Mouse (Mus musculus): ENCODE results near the gene Ipo4. TPM values are rescaled to one million over a fixed set of nuclear protein-coding genes. Genes with fewer than 3 reads are reported as not detected.
A peak's percentile ranks its signal among the peaks of the same experiment; 100 is the strongest.

The Ipo4 gene
- polyA plus RNA-seq, 1 experiment from 2014 or later, result 123 TPM

DNA sequence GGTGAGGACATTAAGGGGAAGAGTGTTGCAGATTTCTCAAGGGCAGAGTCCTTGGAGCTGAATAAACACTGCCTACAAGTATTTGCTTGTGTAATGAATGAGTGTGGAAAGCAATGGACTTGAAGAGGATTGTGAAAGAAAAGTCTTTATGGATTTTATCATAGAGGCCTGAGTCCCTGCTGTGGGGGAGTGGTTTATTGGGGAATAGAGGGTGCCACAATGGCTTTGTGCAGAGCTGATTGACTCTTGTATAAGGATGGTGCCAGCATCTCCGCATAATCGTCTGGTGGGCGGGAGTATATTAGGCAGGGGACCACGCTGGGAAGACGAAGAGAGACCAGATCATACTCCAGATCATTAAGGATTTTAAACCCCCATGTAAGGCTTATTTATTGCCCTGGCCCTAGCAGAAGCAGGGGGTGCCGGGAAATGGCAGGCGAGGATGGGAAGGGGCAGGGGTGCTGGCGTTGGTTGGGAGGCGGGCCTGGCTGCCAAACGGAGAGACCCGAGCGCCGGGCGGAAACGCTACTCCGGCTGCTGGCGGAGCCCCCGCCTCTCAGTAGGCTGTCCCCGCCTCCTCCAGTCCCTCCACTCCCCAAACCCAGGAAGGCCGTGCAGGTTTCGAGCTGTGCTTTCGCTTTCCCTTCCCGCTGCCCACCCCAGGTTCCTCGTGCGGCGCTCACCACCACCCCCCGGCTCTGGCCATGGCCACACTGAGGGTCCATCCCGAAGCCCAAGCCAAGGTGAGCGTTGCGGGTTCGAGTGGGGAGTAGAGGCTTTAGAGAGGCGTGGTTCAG is 57.7 kb downstream of the Ipo4 start, which contains the start of gene Psme1:
Psme1 (plus strand) TSS at position 253 of the 797 bp plus-strand sequence.
- ATAC-seq, result peak; percentile 94
- 0% methylated on average over 32 of the region's 32 CpGs for WGBS

DNA sequence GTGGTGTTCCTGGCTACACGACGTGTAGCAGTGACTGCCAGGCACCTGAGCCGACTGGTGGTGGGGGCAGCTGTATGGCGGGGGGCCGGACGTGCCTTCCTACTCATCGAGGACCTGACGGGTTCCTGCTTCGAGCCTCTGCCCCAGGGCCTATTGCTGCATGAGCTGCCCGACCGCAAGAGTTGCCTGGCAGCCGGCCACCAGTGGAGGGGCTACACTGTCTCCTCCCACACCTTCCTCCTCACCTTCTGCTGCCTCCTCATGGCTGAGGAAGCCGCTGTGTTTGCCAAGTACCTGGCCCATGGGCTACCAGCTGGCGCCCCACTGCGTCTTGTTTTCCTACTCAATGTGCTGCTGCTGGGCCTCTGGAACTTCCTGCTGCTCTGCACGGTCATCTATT is 59.4 kb downstream of the Ipo4 start:
- Histone ChIP-seq H3K9me3 (replicated peaks; ENCODE audit: control insufficient read depth, low read length, poor library complexity, severe bottlenecking) (no peaks in the 10 kb centered on the region), H3K9ac (ENCODE audit: low read depth, low read length) (no peak overlapping the region), H3K4me1 (ENCODE audit: control insufficient read depth, insufficient read depth, low read length) (peaks cover 9% of the 10 kb centered on the region), H3K4me2 (ENCODE audit: low read length) (no peak overlapping the region), H3K4me3 (ENCODE audit: low read depth, low read length) (no peak overlapping the region), H3K27me3 (ENCODE audit: control insufficient read depth, insufficient read depth, low read depth, low read length) (no peaks in the 10 kb centered on the region), H3K27ac (ENCODE audit: low read length) (no peak overlapping the region), H3K36me3 (ENCODE audit: control insufficient read depth, insufficient read depth, low read length) (no peaks in the 10 kb centered on the region)
- ATAC-seq, result no peak
- WGBS, result 83% methylated on average over 16 of the region's 16 CpGs

More for the DNA sequence above, 57.7 kb downstream of the Ipo4 start, which contains the start of gene Psme1:
- peak within 1 kb of the TSS; percentile 49 for H3K4me3 ChIP-seq (ENCODE audit: low read depth, low read length)
- peaks cover 9% of the 10 kb centered on the region for H3K4me1 ChIP-seq (ENCODE audit: control insufficient read depth, insufficient read depth, low read length)
- H3K27ac ChIP-seq (ENCODE audit: low read length), result peak within 1 kb of the TSS; percentile 90
- H3K36me3 ChIP-seq (ENCODE audit: control insufficient read depth, insufficient read depth, low read length), result no peaks in the 10 kb centered on the region
- H3K9me3 ChIP-seq (replicated peaks; ENCODE audit: control insufficient read depth, low read length, poor library complexity, severe bottlenecking), result no peaks in the 10 kb centered on the region
- peak within 1 kb of the TSS; percentile 76 for H3K4me2 ChIP-seq (ENCODE audit: low read length)
- H3K27me3 ChIP-seq (ENCODE audit: control insufficient read depth, insufficient read depth, low read depth, low read length), result no peaks in the 10 kb centered on the region
- peak within 1 kb of the TSS; percentile 73 for H3K9ac ChIP-seq (ENCODE audit: low read depth, low read length)

DNA sequence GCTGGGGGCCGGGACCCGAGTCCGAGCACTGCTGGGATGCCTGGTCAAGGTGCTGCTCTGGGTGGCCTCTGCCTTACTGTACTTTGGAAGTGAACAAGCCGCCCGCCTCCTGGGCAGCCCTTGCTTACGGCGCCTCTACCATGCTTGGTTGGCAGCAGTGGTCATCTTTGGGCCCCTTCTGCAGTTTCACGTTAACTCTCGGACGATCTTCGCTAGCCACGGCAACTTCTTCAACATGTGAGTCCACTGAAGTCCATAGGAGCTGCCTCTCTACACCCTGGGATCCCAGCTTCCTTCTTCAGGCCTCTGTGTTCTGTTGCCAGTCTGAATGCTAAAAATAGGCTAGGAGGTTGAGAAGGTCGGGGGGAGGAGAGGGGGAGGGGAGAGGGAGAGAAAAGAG is 60.0 kb downstream of the Ipo4 start:
- H3K9ac ChIP-seq (ENCODE audit: low read depth, low read length), result no peak overlapping the region
- H3K27ac ChIP-seq (ENCODE audit: low read length), result no peak overlapping the region
- no peaks in the 10 kb centered on the region for H3K9me3 ChIP-seq (replicated peaks; ENCODE audit: control insufficient read depth, low read length, poor library complexity, severe bottlenecking)
- H3K4me2 ChIP-seq (ENCODE audit: low read length), result no peak overlapping the region
- WGBS, result 77% methylated on average over 13 of the region's 13 CpGs
- H3K4me1 ChIP-seq (ENCODE audit: control insufficient read depth, insufficient read depth, low read length), result peaks cover 9% of the 10 kb centered on the region
- no peak for ATAC-seq
- H3K4me3 ChIP-seq (ENCODE audit: low read depth, low read length), result no peak overlapping the region
- H3K27me3 ChIP-seq (ENCODE audit: control insufficient read depth, insufficient read depth, low read depth, low read length), result no peaks in the 10 kb centered on the region
- no peaks in the 10 kb centered on the region for H3K36me3 ChIP-seq (ENCODE audit: control insufficient read depth, insufficient read depth, low read length)

Other genes starting within 250 kb of the Ipo4 start
- gene Dhrs4, start 157.2 kb downstream of the Ipo4 start, polyA plus RNA-seq (2015; fragmentation: Nextera tagmentation; extraction: Ambion mirVana), result 21.4 and 22.2 TPM in 2 replicates
- 34.5 and 37.7 TPM in 2 replicates for gene Carmil3, start 145.3 kb downstream of the Ipo4 start, polyA plus RNA-seq (2015; fragmentation: Nextera tagmentation; extraction: Ambion mirVana)
- 2.2 and 3.4 TPM in 2 replicates for gene Cpne6, start 125.5 kb downstream of the Ipo4 start, polyA plus RNA-seq (2015; fragmentation: Nextera tagmentation; extraction: Ambion mirVana)
- gene Nrl, start 111.0 kb downstream of the Ipo4 start, polyA plus RNA-seq (2015; fragmentation: Nextera tagmentation; extraction: Ambion mirVana), result 0.08 and 0.19 TPM in 2 replicates
- 29.5 and 30.6 TPM in 2 replicates for gene Pck2, start 95.7 kb downstream of the Ipo4 start, polyA plus RNA-seq (2015; fragmentation: Nextera tagmentation; extraction: Ambion mirVana)
- gene Dcaf11, start 76.0 kb downstream of the Ipo4 start, polyA plus RNA-seq (2015; fragmentation: Nextera tagmentation; extraction: Ambion mirVana), result 134 and 137 TPM in 2 replicates
- gene A730061H03Rik, start 75.6 kb downstream of the Ipo4 start, polyA plus RNA-seq (2015; fragmentation: Nextera tagmentation; extraction: Ambion mirVana), result 0.55 and 0.72 TPM in 2 replicates
- 0.22 TPM in 1 of 2 replicates, not detected in the other for gene Fitm1, start 60.3 kb downstream of the Ipo4 start, polyA plus RNA-seq (2015; fragmentation: Nextera tagmentation; extraction: Ambion mirVana)
- gene Psme1, start 57.8 kb downstream of the Ipo4 start, polyA plus RNA-seq (2015; fragmentation: Nextera tagmentation; extraction: Ambion mirVana), result 238 and 262 TPM in 2 replicates
- 31.6 and 46.9 TPM in 2 replicates for gene Emc9, start 50.7 kb downstream of the Ipo4 start, polyA plus RNA-seq (2015; fragmentation: Nextera tagmentation; extraction: Ambion mirVana)
- gene Psme2, start 44.8 kb downstream of the Ipo4 start, polyA plus RNA-seq (2015; fragmentation: Nextera tagmentation; extraction: Ambion mirVana), result 174 and 183 TPM in 2 replicates
- gene Rnf31, start 44.2 kb downstream of the Ipo4 start, polyA plus RNA-seq (2015; fragmentation: Nextera tagmentation; extraction: Ambion mirVana), result 24.6 and 27.2 TPM in 2 replicates
- 10.4 and 10.5 TPM in 2 replicates for gene Irf9, start 32.4 kb downstream of the Ipo4 start, polyA plus RNA-seq (2015; fragmentation: Nextera tagmentation; extraction: Ambion mirVana)
- 8.0 and 8.4 TPM in 2 replicates for gene Rec8, start 17.9 kb downstream of the Ipo4 start, polyA plus RNA-seq (2015; fragmentation: Nextera tagmentation; extraction: Ambion mirVana)
- gene Gm49378, start 1.9 kb upstream of the Ipo4 start, polyA plus RNA-seq (2015; fragmentation: Nextera tagmentation; extraction: Ambion mirVana), result 2.1 and 2.4 TPM in 2 replicates
- gene Tm9sf1, start 7.8 kb upstream of the Ipo4 start, polyA plus RNA-seq (2015; fragmentation: Nextera tagmentation; extraction: Ambion mirVana), result 57.8 and 60.0 TPM in 2 replicates
- gene Tssk4, start 14.2 kb upstream of the Ipo4 start, polyA plus RNA-seq (2015; fragmentation: Nextera tagmentation; extraction: Ambion mirVana), result 0.20 and 0.28 TPM in 2 replicates
- 81.0 and 84.6 TPM in 2 replicates for gene Mdp1, start 24.6 kb upstream of the Ipo4 start, polyA plus RNA-seq (2015; fragmentation: Nextera tagmentation; extraction: Ambion mirVana)
- gene Gmpr2, start 36.0 kb upstream of the Ipo4 start, polyA plus RNA-seq (2015; fragmentation: Nextera tagmentation; extraction: Ambion mirVana), result 52.5 and 52.7 TPM in 2 replicates
- 532 and 551 TPM in 2 replicates for gene Nedd8, start 36.2 kb upstream of the Ipo4 start, polyA plus RNA-seq (2015; fragmentation: Nextera tagmentation; extraction: Ambion mirVana)
- 22.5 and 25.8 TPM in 2 replicates for gene Tinf2, start 45.9 kb upstream of the Ipo4 start, polyA plus RNA-seq (2015; fragmentation: Nextera tagmentation; extraction: Ambion mirVana)
- 0.13 and 0.15 TPM in 2 replicates for gene Tgm1, start 78.0 kb upstream of the Ipo4 start, polyA plus RNA-seq (2015; fragmentation: Nextera tagmentation; extraction: Ambion mirVana)
- 64.0 and 65.1 TPM in 2 replicates for gene Rabggta, start 86.3 kb upstream of the Ipo4 start, polyA plus RNA-seq (2015; fragmentation: Nextera tagmentation; extraction: Ambion mirVana)
- 72.3 and 75.3 TPM in 2 replicates for gene Dhrs1, start 109.7 kb upstream of the Ipo4 start, polyA plus RNA-seq (2015; fragmentation: Nextera tagmentation; extraction: Ambion mirVana)
- gene Nop9, start 109.7 kb upstream of the Ipo4 start, polyA plus RNA-seq (2015; fragmentation: Nextera tagmentation; extraction: Ambion mirVana), result 25.9 and 28.0 TPM in 2 replicates
- 0.21 and 0.26 TPM in 2 replicates for gene Cideb, start 122.5 kb upstream of the Ipo4 start, polyA plus RNA-seq (2015; fragmentation: Nextera tagmentation; extraction: Ambion mirVana)
- gene Ltb4r2, start 125.5 kb upstream of the Ipo4 start, polyA plus RNA-seq (2015; fragmentation: Nextera tagmentation; extraction: Ambion mirVana), result 0.51 and 0.59 TPM in 2 replicates
- 0.50 and 0.60 TPM in 2 replicates for gene Ltb4r1, start 130.0 kb upstream of the Ipo4 start, polyA plus RNA-seq (2015; fragmentation: Nextera tagmentation; extraction: Ambion mirVana)
- 4.0 and 5.0 TPM in 2 replicates for gene Adcy4, start 148.1 kb upstream of the Ipo4 start, polyA plus RNA-seq (2015; fragmentation: Nextera tagmentation; extraction: Ambion mirVana)
- gene Ripk3, start 152.9 kb upstream of the Ipo4 start, polyA plus RNA-seq (2015; fragmentation: Nextera tagmentation; extraction: Ambion mirVana), result 1.6 and 1.7 TPM in 2 replicates
- gene Nfatc4, start 187.2 kb upstream of the Ipo4 start, polyA plus RNA-seq (2015; fragmentation: Nextera tagmentation; extraction: Ambion mirVana), result 6.7 and 7.0 TPM in 2 replicates
- gene Nynrin, start 218.1 kb upstream of the Ipo4 start, polyA plus RNA-seq (2015; fragmentation: Nextera tagmentation; extraction: Ambion mirVana), result 11.0 and 11.9 TPM in 2 replicates
- 0.15 and 0.20 TPM in 2 replicates for gene Cbln3, start 248.4 kb upstream of the Ipo4 start, polyA plus RNA-seq (2015; fragmentation: Nextera tagmentation; extraction: Ambion mirVana)
- gene Khnyn, start 249.0 kb upstream of the Ipo4 start, polyA plus RNA-seq (2015; fragmentation: Nextera tagmentation; extraction: Ambion mirVana), result 10.4 and 10.5 TPM in 2 replicates